Mouse (Mus musculus) cerebellum, adult 9-10 months (tissue): ENCODE data around the gene Abr.

ENCODE experiments used
- DNase-seq: peaks from one replicate; pipeline ENCODE4 v3.0.0; 2022

Abr gene

DNA sequence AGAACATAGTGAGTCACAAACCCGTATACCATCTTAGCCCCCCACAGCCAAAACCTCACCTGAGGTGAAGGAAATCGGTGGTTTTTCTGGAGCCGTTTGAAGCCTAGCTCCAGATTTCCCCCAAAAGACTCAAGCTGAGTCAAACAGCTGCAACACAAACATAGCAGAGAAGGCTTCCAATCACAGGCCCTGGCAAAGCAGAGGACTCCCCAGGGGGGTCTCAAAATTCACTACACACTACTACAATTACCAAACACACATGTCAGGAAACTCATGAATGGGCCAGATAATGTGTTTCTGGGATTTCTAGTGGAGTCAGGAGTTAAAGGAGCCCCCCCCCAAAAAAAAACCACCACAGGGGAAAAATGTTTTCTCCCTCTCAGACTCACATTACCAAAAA is 56.0 kb downstream of the Abr start:
- no peak for DNase-seq

DNA sequence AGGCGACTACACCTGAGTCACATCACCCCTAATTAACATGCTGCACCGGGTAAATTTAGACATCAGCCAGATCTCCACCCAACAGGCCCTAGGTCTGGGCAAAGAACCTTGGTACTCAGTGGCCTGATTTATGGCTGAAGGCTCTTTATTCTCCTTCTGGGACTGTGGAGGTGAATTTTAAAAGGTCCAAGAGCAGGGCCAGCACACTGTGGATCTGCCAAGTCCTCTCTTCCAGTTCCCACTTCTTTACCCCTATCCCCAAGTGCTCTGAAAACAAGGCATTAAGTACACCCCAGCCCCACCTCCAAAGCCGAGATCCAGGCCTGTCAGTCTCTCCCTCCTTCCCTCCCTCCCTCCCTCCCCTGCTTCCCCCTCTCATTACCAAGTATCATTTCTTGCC is 59.5 kb downstream of the Abr start:
- no peak for DNase-seq

DNA sequence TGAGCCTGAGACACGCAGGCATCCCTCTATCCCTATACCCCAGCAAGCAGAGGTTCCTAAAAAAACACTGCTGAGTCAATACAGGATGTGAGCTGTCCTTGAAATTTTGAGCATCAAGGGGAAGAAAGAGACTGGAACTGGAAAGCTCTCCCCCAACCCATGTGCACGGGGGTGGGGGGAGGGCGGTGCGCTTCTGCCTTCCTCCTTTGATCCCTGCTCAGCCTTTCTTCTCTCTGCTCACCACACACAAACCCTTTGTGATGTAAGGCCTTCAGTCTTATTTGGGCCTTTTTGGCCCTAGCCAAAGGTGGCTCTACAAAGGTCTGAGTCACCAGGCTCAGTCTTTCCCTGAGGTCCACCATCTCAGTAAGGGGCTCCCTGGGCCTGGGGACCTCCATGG is 59.9 kb downstream of the Abr start:
- no peak for DNase-seq

DNA sequence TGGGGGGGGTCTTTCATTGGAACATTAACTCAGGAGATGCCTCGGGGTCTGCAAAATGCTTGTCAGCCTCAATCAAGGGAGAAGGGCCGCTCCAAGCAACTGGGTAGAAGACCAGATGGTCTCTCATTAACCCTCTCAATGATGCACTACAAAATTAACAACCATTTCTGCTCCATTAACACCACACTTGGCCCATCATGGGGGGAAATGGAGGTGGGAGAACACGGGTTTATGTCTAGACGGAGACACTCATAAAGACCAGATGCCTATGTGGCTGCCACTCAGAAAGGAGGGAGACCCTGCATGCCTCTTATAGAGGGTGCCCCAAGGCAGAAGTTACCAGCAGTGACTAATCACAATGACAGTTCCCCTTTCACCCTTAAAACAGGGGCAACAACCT is 64.3 kb downstream of the Abr start:
- no peak for DNase-seq

DNA sequence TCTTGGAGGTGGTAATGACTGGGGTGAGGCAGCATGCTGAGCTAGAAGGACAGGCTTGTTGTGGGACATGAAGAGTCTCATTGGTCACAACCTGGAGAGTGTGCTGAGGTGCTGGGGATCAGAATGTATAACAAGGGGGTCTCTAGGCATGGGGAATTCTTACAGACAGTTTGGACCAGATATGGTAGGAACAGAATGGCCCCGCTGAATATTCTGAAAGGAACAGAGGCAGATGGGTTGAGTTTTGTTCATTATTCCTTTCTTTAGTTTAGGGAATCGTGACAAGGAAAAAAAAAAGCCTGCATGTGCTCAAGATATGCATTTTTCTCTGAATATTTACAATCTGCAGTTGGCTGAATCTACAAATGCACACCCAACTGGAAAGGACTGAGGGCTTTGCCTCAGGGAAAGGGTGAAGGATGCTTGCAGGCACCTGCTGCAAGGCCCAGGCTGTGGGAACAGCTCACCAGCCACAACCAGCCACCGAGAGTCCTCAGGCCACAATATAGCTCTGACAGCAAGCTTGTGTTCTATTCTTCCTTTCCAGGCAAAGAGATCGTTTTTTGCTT is 73.9 kb downstream of the Abr start:
- DNase-seq: no peak

DNA sequence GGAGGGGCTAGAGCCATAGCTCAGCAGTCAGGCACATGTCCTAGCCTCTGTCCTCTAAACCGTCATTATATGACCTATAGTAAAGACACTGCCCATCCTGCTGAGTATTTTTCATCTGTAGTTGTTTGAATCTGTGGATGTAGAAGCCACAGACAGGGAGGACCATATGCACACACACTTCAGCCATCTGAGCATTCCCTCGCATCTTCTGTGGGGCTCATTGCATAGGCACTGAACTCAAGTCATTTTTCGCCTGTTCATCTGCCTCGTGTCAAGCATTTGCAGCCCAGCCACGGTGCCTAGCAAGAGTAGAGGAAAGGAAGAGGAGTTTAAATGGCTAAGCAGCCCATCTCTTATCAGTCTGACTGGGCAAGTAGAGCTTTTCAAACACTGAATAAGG is 74.7 kb downstream of the Abr start:
- DNase-seq: no peak

DNA sequence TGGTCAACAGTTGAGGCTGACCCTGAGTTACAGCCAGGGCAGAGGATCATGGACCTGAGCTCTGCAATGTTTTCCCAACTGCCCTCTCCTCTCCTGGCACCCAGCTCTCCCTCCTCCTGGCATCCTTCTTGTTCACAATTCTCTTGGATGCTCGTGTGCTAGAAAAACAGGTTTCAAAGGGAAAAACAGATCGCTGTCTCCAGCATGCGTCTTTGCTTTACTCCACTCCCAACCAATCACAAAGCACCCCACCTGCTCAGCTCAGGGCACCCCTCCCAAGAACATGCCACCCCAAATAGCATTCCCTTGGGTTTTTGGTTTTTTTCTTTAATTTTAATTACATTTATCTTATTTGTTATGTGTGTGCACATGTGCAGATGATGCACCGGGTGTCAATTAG is 75.7 kb downstream of the Abr start:
- no peak for DNase-seq

DNA sequence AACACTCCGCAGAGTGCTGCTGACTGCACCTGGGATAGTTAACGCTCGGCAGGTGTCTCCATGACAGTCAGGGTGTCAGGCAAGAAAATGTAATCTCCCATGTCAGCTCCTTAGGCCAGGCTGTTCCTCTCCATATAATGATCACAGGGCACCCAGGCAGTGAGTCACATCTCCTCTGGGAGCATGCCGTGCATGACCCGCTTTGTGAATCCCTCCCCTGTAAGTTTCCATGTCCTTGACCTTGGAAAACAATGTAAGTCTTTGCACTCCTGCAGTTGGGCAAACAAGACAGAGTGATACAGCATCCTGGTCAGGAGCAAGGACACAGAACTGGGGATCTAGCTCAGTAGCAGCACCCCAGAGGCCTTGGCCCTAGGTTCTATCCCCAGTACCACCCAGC is 78.8 kb downstream of the Abr start:
- DNase-seq: no peak

DNA sequence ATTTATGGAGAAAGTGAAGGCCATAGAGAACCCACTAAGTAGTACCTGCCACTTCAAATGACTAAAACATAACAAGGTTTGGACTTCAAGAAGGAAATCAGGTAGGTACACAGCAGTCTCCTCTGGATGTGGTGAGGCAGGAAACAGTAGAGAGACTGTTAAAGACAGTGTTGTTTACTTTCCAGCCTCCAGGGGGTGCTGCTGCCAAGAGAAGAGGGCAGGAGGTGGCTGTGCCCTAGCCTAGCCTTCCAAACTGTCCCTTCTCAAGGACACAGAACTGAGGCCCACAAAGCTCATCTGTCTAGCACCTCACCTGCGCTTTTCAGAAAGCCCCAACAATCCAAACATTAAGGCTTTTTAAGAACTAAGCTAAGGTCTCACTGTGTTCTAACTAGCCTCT is 81.1 kb downstream of the Abr start:
- DNase-seq: peak; percentile 63

DNA sequence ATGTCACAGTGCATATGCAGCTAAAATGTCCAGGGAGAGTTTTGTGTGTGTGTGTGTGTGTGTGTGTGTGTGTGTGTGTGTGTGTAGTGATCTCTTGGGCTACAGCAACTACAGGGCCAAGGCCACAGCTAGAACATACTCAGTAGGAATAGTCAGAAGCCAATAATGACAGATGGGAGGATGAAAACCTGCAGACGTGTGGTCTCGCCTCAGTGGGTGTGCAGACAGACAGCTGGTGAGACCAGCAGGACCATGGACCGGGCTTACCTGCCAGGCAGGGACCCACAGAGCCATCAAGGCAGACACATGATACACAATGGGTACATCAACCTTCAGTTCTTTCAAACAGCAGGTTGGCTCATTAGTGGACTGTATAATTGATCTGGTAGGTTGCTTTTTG is 84.7 kb downstream of the Abr start:
- peak; percentile 84 for DNase-seq

DNA sequence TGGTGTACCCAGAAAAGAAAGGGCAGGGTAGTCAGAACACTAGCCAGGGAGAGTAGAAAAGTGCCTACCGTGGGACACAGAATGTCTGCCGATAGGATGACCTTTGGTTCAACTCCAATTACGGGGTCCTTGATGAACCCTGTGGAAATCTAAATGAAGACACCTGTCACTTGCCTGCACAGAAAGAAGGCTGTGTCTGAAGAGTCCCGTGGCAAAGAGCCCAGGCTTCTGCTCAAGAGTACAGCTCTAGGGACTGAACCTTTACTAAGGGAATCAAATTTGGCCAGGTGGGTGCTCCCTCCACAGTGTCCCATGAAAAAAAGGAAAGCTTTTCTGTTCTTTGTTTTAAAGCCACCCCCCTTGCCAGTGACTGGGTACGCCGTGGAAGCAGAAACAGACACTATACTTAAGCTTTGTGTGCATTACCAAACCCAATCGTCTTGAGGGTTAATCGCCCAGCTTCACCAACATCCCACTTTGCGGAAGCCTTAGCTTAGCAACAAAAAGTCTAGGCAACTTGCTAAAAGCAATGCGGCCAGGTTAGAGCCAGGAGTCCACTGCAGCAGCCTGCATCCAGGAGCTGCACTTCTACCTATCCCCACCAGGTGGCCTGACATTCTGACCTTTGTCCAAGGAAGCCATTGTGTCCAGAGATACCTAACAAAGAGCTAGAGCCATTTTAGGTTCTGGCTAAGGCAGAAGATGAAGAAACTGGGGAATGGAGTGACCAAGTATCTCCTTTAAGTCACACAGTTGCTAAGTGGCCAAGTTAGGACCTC is 85.3 kb downstream of the Abr start:
- peak; percentile 45 for DNase-seq

DNA sequence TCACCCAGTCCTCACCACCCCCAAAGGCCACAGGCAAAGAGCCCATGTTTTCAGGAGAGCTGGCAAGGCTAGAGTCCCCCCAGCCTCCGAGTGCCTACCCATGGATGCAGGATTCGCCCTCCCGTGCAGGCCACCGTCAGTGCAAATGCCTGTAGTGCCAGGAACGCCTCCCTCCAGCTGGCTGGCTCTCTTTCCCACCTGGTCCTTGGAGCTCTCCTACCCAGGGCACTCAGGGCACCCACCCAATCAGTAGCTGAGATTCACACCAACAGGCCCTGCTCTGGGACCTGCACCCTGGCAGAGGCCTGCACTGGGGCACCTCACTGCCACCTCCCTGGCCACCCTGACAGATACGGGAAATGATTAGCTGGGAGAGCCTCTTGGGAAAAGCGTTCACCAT is 90.1 kb downstream of the Abr start:
- DNase-seq: no peak

DNA sequence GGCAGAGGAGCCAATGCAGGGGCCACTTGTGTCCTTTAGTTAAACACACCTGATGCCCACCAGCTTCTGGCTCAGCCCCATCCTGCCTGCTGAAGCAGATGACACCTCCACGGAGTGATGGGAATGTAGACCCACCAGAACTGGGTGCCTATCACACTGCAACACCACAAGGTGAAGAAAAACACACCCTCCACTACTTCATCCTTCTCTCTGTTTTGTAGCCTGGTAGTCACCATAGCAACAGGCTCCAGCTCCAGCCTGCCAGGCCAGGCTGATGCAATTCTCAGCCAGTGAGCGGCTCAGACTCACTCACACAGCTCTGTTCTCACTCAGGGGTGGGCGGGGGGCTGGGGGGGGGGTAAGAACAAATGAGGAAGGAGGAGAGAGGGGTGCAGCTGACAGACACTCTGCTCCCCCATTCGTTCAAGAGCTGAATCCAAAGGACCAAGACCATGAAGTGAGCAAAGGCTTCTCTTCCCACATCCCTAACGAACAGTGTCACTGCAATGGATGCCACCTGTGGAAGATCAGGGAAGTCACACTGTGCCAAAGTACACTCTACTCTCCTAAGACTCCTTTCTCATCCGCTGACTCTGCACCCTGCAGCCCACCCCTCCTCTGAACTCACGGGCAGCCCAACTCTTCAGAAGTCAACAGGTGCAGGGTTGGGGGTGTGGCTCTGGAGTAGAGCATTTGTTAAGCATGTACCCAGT is 91.0 kb downstream of the Abr start:
- no peak for DNase-seq

DNA sequence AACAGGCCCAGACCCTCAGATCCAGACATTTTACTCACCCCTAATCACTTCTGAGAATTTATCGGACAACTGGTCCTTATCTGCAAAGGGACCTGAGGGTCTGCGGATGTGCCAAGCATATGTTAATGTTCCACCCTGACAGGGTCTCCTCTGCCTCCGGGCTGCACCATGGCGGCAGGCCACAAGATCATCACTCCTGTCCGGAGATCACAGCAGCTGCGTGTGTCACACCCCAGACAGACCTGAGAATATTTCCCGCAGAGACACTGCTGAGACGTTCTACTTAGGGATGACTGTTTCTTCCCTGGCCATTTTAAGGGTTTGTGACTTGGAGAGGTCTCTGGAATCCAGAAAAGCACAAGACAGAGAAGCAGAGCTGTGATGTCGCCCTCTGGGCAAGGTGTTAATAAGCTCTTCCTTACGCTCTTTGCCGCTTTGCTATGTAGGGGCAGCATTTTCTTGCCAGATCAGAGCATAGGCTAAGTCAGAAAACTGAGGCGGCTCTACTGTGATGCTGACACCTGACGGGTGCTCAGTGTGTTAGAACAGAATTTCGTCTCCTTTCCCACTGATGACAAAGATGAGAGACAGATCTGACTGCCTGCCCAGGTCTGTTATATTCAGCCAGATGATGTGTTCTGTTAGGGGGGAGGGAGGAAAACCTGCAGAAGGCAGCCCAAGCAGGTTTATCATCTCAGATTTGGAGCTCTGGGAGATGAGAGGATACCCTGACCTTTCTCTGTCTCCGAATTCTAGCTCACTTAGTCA is 91.8 kb downstream of the Abr start:
- DNase-seq: no peak

DNA sequence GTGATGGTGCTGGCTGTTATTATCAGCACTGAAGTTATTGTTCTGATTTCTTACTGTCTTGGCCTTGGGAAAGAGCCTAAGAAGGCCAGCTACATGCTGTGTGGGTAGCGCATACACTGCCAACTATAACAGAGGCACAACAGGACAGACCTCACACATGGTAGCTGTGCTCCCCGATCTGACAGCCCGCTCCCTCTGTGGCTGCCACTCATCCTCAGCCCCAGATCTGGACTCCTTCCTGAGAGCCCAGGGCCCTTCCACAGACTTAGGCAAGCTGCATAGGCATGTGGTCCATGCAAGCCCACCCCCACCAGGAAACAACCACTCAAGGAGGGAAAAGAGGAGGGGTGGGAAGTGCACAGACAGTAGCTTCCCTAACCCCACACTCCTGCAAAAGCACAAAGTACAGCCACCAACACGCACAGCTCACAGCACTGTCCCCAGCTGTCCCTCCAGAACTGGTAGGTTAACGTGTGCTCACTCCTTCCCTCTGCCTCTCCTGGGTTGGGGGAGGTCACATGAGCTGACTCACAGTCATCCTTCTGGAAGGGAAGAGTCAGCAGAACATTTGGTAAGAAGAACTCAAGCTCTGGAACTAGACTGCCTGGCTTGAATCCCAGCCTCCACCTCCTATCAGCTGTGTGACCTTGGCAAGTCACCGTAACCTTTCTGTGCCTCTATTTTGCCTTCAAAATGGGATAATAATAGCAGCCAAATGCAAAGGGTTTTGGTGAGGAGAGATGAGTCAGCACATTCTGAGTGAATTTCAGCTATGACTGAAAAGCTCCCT is 92.6 kb downstream of the Abr start:
- no peak for DNase-seq

DNA sequence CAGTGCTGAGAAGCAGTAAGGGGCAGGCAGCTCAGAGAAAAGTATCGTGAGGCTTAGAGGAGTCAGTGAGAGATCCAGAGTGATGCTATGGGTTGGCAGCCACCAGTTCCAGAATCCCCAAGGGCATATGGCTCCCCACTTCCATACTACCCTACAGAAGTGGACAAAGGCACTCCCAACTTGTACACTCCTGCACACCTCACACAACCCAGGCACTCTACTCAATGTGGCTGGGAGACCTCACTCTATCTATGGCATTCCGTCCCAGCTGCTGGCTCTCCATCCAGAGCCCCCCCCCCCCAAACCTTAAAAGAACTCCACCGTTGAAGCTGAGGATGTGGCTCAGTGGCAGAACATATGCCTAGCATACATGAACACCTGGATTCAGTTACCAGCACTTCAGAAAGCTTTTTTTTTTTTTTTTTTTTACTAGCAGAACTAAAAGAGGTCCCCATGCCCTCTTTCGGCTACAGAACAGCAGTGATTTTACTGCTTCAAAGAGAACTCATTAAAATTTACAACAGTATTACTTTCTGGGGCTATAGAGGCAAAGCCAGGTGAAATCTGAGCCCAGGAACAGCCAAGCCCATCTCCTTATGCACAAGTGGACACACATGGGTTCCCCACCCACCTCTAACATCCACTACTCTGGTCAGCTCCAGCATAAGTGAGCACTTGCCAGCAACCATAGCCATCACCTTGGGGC is 96.3 kb downstream of the Abr start:
- no peak for DNase-seq

DNA sequence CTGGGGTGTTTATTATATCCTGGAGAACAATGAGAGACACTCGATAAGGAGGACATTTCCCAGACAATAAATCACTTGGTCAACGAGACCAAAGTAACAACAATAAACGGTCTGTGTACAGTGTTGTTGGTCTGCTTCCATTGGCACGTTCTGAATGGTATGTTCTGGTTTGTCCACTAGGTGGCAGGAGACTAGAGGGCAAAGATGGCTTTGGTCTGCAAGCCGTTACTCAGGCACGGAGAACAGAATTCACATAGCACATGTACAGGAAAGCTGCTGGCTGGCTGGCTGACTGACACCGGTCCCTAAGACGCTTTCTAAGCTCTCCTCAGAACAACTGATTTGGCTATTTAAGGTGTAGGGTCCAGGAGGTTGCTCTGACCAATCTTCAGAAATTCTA is 97.2 kb downstream of the Abr start:
- peak; percentile 87 for DNase-seq

DNA sequence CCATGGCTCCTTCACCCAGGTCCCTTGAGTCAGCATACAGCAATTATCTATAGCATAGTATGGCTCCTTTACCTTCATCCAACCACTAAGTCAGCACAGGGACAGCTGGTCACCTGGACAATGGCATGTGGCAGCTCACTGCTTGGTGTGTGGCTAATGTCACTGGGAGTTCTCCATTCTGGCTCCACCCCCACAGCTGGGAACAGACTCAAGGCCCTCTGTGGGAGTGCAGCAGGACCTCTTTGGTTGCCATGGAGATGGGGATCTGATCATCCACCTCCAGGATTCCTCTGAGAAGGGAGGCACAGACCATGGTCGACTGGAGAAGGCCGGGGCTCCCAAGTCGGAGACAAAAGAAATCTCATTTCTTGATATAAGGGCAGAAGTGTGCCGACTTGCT is 98.8 kb downstream of the Abr start:
- no peak for DNase-seq

DNA sequence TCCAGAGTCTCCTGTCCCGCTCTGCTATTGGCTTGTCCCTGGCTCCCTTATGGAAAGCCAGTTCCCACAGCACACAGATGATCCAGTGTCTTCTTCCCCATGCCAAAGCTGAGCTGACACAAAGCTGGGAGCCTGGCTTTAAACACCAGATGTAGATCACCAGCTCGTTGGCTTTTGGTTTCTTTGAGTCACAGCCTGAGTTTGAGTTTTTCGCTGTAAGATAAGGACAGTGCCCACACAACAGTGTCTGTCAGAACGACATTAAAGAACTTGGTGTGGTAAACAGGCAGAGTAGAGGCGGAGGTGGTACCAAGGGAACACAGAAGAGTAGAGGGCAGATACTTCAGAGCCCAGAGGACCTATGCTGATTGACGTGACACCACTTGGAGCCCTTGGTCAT is 101.2 kb downstream of the Abr start:
- DNase-seq: no peak

DNA sequence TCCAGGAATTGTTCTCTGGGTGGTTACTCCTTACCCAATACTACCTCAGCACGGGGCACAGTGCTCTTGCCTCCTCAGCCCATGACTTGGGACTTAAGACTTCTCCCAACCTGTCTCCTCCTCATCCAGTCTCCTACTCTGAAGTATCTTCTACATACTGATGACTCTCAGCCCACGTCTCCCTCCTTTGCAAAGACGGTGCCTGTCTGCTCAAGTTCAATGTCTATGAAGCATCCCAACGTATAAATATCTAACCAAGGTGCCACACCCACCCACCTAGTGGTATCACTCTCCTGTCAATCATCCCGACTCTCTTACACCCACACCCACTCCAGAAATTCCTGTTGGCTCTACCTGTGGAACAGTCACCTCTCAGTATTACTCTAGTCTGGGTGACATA is 103.5 kb downstream of the Abr start:
- DNase-seq: no peak

DNA sequence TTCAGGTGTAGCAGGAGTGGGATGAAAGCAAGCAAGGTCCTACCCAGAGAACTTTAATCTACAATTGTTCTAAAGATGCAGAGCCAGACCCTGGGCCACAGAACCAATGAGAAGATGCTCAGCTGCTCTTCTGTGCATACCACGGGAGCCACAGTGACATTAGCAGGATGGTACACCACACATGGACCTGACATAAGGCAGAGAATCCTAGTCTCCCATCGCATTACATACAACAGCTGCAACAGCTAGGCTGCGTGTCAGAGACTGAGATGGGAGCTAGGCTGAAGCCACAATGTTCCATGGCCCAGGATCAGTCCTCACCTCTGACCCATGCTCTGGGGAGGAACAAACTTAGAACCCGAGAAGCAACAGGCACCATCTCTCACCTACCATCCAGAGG is 104.0 kb downstream of the Abr start:
- no peak for DNase-seq

DNA sequence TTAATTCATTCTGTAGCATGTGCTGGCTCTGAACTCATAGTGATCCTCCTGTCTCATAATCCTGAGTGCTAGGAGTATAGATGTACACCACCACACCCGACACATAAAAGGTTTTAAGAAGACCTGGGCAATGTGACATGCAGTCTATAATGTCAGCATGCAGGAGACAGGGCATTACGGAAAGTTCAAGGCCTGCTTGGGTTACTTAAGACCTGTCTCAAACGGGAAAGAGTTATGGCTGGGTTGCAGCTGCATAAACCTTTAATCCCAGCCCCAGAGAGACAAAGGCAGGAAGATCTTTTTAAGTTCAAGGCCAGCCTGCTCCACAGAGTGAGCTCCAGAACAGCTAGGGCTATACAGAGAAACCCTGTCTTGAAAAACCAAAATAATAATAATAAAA is 105.2 kb downstream of the Abr start:
- no peak for DNase-seq
